Mouse (Mus musculus) monocyte, adult 2 months (primary cell): Measurements from ENCODE around the gene Zfp612.

Experiments used
- DNase-seq, 2 experiments: peaks; one replicate each; pipeline ENCODE4 v3.0.0; 2022; ENCODE audit warnings: low spot score in 2 of 2, low read depth in 1 of 2

Zfp612 gene

DNA sequence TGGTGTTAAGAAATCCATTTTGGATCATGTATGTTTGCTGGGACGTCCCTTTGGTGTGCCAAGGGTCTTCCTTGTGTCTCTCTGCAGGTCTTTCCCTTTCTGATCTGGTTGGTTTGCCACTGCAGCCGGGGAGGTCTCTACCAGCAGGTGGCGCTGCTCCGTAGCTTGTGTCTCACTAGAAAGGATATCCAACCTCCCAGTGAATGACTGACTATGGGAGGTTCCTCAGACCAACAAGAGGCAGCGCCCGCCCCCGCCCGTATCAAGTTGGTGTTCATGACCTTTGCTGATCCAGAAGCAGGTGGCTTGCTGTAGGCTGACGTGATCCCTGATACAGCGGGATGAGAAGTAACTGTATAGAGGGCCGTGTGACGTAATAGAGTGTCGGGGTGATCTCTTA, 51.0 kb downstream of the Zfp612 start:
- DNase-seq: no peak

DNA sequence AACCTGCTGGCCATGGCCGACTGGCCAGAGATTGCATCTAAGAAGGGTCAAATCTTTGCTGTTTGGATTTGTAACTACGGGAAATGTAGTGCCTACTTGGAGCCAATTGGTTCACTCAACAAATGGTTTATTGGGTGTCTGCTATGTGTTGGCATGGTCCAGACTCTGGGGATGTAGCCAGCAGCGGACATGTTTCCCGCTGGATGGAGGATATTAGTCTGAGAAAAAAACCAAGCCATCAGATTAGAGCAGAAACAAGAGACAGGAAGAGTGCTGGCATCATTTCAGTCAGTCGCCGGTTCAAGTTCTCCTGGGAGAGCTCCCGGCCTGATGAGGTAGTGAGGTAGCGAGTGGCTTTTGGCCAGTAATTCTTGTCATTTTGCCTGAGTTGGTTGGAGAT, 54.7 kb downstream of the Zfp612 start:
- no peak for DNase-seq

DNA sequence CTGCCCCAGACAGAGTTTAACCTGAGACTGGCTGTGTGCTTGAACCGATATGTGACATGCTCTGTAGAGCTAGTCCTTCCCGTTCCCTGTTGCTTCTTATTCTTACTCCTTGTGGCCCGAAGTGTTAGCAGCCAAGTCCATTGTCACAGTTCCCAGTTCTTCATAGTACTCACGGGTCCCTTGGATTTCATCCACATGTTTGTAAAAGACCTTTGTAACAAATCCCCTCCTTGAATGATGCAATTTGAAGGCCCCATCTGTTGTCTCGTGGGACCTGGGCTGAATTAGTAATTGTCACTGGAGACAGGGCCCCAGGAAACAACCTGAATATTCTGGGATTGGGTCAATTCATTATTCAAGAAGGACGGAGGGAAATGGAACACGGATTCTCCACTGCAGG, 56.0 kb downstream of the Zfp612 start:
- DNase-seq: no peak

DNA sequence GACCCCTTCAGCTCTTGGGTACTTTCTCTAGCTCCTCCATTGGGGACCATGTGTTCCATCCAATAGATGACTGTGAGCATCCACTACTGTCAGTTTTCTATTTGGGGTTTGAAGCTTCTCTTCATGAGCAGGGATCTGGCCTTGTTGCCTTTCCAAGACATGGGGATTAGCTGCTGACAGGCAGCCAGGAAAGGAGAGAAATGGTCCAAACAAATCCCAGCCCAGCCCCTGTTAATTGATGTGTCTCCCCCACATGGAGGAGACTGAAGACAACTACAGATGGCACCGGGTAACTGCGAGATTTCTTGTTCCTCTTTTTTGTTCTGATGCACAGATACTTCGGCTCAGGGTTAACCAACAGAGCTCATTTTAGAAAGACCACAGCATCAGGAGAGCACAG, 60.6 kb downstream of the Zfp612 start:
- DNase-seq: no peak

DNA sequence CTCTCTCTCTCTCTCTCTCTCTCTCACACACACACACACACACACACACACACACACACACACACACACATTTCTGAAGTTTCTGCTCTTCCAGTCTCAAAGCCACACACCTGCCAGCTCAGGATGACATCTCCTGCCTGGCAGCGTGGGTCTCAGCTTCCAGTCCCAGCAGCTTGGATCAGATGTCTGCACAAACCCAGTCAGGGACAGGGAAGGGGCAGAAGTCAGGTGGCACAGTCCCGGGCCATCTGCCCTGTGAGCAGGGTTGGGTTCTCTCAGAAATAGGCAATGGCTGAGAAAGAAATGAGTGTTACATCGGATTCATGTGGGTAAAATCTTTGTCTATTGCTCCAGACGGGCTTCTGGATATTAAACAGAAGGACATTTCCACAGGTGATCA, 61.2 kb downstream of the Zfp612 start:
- DNase-seq: no peak
